Mouse (Mus musculus): Measurements from ENCODE around the gene Spdye4c. TPM values are rescaled to one million over a fixed set of nuclear protein-coding genes. Genes with fewer than 3 reads are reported as not detected.

Spdye4c gene
- not detected for total RNA-seq (2021)
- long read RNA-seq, experiment 1, result 0 reads
- long read RNA-seq, experiment 2, result 0 reads

- no peak for DNase-seq
These were observed at the start of gene Spdye4c for GRCm38 (mm10) chr2:128590909-128591308. Spdye4c (plus strand) TSS chr2:128591209.

GRCm38 (mm10) chr2:128543495-128543894 lies 47.5 kb upstream of the Spdye4c start:
- DNase-seq, result no peak

DNA sequence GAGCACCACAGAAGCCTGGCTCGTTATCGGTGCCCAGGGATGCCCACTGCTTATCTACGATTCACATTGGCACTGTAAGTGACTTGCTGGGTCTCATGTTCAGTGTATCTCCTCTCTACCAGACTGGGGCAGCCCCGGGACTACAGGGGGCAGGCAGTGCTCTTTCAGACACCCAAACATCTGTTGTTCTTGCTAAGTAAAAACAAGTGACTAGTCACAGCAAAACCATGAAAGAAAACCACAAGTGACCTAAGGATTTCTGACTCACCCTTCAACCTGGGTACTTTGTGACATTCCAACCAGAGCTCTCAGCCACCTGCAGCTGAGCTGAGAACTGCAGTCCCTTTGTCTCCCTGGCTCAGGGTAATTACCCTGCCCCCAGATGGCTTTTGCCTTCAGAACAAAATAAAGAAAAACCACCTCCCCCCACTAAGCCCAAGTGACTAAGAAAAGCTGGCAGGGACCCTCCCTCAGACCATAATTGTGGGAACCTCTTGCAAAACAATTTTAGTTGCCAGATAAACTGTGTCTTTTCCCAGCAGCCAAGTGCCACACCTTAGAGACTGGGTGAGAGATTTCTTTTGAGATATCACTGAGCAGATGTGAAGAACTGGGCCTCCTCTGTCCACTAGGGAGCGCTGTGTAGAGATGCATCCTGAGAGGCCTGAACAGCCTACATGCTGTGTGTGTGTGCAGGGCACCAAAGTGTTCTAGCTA lies 46.4 kb upstream of the Spdye4c start:
- DNase-seq, result peak; percentile 27

DNA sequence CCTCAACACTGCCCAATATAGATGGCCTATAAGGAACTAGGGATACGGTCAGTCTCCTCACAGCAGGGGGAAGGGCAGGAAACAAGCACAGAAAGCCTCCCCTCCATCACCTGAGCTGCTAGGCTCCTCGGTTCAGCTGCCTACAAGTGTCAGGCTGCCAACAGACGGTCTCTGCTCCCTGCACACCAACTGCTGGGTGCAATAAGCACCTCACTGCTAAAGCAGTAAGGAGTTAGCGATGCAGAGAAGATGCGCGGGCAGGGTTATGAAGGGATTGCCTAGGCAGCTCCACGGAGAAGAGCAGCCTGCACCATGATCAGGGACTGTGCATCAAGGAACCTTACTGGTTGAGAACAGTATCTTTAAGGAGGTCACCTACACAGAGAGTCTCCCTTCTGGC lies 45.6 kb upstream of the Spdye4c start:
- no peak for DNase-seq

DNA sequence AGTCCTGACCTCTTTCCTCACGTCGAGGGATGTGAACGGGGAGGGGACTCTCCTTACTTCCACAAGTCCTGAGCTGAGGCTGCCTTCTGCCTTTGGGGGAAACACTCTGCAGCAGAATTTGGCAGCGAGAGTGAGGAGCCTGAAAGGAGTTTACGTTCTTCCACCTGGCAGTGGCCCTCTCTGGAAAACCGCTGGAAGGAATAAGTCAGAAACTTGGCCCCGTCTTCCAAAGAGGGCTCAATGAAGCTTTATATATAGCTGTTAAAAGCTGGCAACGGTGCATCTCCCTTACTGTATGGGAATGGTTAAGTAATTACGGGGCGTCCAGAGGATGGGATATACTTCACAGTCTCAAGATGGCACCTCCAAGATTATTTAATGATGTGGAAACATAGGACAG lies 43.9 kb upstream of the Spdye4c start:
- no peak for DNase-seq

- no peak for DNase-seq
These were observed 42.7 kb upstream of the Spdye4c start for GRCm38 (mm10) chr2:128548262-128548661.

DNA sequence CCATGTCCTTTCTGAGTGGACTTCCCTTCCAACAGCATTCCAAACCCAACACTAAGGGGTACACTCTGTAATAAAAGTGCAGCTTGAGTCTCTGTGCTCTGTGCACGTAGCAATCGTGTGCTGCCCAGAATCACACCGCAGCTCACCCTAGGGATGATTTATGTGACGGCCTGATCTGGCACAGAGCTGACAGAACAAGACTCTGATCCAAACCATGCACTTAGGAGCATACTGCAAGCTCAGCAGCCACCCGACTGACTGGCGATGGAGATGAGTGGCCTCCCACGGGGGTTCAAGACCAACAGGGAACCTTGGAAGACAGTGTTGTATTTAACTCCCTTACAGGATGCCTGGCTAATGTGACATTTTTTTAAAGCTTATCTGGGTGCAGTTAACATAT lies 41.4 kb upstream of the Spdye4c start:
- DNase-seq, result peak; percentile 21

DNA sequence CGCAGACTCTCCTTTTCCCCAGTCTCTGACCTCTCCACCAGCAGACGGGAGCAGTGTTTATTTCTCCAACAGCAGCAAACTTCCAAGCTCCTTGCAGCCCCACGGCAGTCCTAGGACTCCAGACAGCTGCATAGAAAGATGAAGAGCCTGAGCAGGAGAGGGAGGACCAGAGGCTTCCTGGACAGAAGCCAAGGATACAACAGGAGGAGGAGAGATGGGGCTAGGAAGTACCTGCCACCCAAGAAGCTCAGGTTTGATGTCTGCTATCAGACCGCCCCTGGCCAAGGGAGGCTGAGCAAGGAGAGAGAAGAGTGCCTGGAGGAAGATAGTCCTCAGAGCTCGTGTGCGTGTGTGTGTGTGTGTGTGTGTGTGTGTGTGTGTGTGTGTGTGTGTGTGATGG lies 41.0 kb upstream of the Spdye4c start:
- DNase-seq, result no peak

DNA sequence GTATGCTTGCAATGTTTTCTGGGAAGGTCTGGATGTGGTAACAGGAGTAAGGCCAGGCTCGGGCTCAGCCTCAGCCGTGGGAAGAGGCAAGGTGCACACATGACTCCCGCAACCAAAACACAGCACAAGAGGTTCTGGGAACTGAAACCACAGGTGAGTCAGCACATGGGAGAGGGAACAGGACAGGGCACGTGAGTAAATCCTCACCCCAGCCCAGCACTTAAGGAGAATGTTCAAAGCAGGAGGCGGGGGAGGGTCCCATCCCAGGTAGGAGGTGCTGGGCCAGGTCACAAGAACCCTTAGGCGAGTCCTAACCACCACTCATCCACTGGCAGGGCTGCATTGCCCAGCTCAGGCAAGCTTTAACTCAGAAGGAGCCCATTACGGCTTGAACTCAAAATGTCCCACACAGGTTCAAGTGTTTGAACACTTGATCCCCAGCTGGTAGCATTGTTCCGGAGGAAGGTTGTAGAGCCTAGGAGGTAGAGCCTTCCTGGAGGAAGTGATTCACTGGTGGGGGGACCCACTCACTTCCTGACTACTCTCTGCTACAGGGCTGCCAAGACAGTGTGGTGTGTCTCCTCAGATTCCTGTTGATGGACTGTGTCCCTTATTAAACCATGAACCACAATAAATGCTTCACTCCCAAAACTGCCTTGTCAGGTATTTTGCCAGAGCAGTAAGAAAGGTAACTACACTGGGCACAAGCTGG lies 38.8 kb upstream of the Spdye4c start:
- no peak for DNase-seq

DNA sequence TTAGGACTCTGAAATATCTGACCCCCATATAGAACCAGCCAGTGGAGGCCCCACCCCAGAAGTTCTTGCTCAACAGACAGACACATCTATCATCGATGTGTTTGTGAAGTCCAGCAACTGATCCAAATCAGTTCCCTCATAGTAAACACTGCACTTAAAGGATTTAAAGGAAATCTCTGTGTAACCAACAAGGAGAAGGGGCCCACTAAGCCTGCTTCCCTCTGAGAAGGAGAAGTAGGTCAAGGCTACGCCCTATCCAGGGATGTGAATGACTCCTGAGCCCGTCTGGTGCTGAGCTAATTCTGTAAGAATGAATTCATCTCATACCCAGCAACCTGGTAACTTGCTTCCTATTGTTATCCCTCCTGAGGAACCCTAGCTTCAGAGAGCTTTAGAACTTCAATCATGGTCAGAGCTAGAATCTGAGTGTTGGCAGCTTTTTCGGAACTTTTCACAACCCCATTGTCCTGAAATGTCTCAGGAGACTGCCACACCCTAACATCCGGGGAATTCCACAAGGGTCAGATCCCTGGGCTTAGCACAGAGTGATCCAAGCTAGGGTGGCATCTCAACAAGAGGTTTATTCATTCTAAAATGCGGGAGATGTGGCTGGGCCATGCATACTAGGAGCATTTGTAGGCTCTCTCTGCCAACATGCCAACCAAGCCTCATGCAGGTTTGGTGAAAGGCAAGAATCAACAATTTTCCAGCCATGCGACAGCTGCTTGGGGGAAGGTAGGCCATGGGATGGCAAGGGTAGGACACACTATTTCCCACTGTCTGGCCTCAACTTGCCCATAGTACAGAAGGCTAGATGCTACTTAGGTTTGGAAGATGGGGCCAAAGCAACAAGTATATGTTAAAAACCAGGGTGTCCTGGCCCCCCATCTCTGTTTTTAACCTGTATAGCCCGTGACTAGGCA lies 38.0 kb upstream of the Spdye4c start:
- DNase-seq, result no peak

DNA sequence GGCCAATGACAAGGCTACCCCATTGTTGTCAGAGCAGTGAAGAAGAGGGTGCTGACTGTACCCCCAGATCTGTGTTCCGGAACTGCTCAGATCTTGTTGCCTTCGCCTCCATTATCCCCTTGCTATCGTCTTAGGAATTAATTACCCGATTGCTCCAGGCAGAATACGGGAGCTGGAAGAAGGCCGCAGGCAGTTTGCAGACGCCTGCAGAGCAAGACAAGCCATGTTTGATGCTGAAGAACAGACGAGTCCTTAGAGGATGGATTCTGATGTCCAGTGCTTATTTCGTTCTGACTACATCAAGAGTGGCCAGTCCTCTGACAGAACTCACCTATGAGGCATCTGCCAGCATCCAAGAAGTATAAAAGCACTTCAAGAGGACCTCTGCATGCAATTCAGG lies 35.9 kb upstream of the Spdye4c start:
- DNase-seq, result no peak

DNA sequence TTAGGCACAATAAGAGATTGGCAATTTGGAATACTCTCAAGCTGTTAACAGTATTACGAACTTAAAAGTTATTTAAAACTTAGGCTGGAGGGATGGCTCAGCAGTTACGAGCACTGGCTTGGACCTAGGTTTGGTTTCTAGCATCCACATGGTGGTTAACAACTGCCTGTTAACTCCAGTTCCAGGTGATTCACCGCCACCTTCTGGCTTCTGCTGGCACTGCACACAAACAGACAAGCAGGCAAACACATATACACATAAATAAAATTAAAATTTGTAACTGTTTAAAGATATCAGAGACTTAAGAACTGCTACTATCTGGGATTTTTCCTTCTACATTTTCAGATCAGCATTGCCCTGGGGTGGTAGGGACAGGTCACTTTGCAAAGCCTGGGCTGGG lies 26.8 kb upstream of the Spdye4c start:
- no peak for DNase-seq

- DNase-seq, result no peak
These were observed 25.1 kb upstream of the Spdye4c start for GRCm38 (mm10) chr2:128565904-128566303.

DNA sequence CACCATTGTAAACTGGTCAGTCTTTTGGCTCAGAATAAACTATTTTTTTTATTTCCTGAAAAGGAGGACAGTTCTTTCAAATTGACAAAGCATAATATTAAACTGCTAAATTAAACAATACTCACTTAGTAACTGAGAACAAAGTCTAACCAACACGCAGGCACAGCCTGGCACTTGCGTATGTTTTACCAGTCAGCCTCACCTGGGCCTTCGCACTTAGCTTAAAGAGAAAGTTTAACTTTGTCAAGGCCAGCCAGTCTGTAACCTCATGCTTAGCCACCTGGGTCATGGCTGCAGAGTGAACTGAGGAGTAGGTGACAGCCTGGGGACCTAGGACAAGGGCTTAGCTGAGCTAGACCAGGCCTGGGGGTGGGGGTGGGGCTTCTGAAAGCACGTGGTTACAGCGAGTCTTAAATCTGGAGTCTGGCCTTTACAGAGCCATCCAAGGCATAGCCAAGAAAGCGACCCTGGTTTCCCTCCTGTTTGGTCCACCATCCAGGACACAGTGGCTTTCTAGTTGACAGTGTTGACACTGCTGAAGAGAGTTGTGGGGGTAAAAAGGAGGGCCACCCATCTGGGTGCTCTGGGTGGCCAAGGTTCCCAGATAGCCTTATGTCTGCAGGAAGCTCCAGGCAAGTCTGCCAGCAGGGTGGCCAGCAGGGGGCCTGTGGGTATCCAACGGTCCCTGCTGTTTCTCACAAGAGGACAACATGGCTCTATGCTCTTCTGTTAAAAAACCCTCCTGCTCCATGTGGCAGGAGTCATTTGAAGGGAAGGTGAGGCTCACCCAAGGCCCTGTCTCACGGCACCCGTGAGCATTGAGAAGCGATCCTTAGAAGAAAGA lies 24.5 kb upstream of the Spdye4c start:
- DNase-seq, result peak; percentile 27

DNA sequence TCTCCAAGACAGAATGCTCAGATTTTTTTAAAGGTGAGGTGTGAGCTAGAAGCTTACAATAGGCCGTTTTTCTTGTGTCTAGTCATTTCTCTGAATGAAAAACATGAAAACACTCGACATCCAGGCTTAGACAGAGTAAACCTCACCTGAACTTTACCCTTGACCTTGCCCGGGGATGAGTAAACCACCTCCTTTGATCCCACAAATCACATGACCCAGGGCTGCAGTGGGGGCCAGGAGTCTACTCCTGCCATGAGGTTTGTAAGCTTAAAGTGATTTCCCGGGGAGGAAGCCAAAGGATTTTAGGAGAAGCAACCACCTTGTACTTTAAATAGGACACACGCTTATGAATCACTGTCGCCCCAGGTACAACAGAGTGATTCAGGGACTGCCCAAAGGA lies 23.0 kb upstream of the Spdye4c start:
- DNase-seq, result peak; percentile 22

DNA sequence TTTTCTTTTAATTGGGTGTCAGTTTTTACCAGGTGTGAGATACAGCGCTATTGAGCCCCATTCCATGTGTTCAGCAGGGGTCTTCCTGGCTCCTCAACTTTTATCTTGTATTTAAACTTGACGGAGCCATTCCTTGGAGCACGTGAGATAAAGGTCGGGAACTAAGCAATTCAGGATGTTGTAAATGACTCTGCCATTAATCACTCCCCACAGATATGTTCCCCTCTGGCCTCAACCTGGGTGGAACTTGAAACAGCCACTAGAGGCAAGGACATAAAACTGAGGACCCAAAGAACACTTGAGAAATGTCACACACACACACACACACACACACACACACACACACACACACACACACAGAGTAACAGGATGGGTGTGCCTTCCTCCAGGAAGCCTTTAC lies 22.5 kb upstream of the Spdye4c start:
- DNase-seq, result no peak

DNA sequence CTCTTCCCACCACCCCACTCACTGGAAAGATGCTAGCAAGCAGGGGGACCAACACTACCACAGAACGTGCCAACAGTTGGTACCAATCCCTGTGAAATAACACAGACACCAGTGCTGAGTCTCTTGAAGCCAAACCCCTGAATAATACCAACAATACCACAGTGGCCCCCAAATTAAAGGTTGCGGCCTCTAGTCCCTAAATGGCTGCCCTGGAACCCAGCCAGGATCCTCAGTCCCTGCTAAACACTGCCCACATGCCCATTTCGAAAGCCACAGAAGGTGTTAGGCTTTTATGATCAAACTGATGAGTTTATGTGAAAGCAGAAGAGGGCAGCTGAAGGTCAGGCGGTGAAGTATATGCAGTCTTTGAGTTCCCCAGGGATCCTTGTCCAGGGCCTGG lies 20.0 kb upstream of the Spdye4c start:
- no peak for DNase-seq

GRCm38 (mm10) chr2:128572726-128573624 lies 18.0 kb upstream of the Spdye4c start:
- peak; percentile 91 for DNase-seq

DNA sequence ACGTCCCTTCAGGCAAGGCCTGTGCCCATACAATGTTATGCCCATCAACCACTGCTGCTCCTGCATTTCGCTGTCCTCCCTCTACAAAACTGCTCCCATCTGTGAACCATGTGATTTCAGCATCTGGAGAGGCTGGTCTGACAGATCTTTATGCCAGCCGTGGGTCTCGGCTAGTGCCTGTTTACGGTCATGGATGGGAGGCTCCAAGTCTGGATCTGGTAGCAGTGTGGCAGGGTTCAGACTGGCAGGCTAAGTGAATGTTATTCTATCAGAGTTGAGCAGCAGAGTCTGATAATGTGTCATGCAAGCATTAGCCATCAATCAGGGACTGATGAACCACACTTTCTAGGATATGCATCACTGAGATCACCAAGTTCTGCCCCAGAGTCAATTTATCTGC lies 8.1 kb upstream of the Spdye4c start:
- no peak for DNase-seq

- DNase-seq, result no peak
These were observed 1.3 kb downstream of the Spdye4c start for GRCm38 (mm10) chr2:128592301-128592700.

DNA sequence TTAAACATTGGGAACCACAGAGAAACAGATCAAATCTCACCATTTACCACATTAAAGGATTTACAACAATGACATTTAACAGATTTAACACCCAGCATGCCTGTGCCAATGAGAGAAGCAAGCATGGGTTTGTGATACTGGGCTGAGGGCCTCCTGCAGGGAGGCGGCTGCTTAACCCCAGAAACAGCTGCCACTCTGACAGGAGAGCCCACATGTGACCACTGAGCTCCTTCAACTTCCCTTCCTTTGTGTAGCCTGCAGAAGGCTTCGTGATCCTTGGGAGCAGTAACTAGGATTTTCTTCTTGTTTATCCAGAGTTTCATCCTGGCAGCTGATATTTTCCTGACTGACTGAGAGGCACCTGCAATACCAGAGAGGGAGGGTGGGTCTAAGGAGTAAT lies 10.5 kb downstream of the Spdye4c start:
- no peak for DNase-seq

All from adrenal gland, postnatal 10 days (tissue).